Mouse (Mus musculus) brain, embryonic 14.5 days (tissue): ENCODE measurements around the gene Ggact.

Source experiments
- CTCF ChIP-seq: fragments of 200-500 bp; IDR thresholded peaks from 2 replicates; pipeline ENCODE4 v1.5.1; 2012; ENCODE audit warnings: inconsistent platforms, mild to moderate bottlenecking, moderate library complexity, borderline replicate concordance; ENCODE audit not compliant: insufficient read depth, insufficient read length; ENCODE audit errors: extremely low read depth
- POLR2A ChIP-seq: fragments of 200-500 bp; IDR thresholded peaks from 2 replicates; pipeline ENCODE4 v1.6.1; 2012; ENCODE audit warnings: mild to moderate bottlenecking, inconsistent platforms, borderline replicate concordance; ENCODE audit not compliant: poor library complexity, insufficient read depth, insufficient read length, severe bottlenecking; ENCODE audit errors: extremely low read depth

DNA sequence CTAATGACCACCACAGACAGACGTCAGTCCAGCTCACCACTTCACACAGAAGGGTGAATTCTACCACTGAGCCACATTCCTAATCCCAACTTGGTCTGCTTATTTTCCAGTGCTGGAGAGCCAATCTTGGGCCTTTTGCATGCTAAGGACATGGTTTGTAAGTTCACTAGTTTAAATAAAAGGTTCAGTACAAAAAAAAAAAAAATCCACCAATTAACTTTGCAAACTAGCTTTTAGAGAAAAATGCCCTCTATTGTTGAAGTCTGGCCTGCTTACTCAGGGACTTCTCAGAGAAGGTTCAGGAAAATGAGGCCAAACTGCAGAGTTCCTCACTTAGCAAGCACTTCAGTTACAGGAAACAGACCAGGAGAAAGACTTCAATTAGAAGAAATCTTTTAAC lies 1.4 kb downstream of the Ggact start:
- TF ChIP-seq POLR2A (no peak), CTCF (no peak)
